Mouse (Mus musculus): ENCODE results near the gene Hgfac. TPM values are rescaled to one million over a fixed set of nuclear protein-coding genes. Genes with fewer than 3 reads are reported as not detected.

Hgfac gene
- polyA plus RNA-seq, 1 experiment: 104 TPM

Other genes with a start within 250 kb of the Hgfac start
- 1.5 and 3.3 TPM in 2 replicates for gene Msantd1, start 133.5 kb upstream of the Hgfac start, polyA plus RNA-seq (2012; rRNA removed)
- 23.1 and 25.0 TPM in 2 replicates for gene Rgs12, start 92.1 kb upstream of the Hgfac start, polyA plus RNA-seq (2012; rRNA removed)
- 1.4 and 2.2 TPM in 2 replicates for gene Dok7, start 15.3 kb downstream of the Hgfac start, polyA plus RNA-seq (2012; rRNA removed)
- gene Lrpap1, start 64.3 kb downstream of the Hgfac start, polyA plus RNA-seq (2012; rRNA removed): 83.1 and 98.3 TPM in 2 replicates
- gene Adra2c, start 236.8 kb downstream of the Hgfac start, polyA plus RNA-seq (2012; rRNA removed): 11.5 and 16.7 TPM in 2 replicates

Measured in gonadal fat pad, adult 2 months (tissue).